Mouse (Mus musculus) telencephalon, adult 2 months (tissue): ENCODE measurements at regions not wholly inside any gene's neighbourhood (a gene's known extent, or its start where the extent isn't known, plus 50 kb on each side); places are given as distances from the start of the nearest gene placed in this dataset.
"Not testable (repeated sequence)": the region's sequence is repeated elsewhere in the genome, so short reads cannot be mapped to it uniquely, and the experiment has no call there.

Source experiments
- DNase-seq: peaks from one replicate; pipeline ENCODE4 v3.0.0-alpha.2; 2011; ENCODE audit warnings: low read depth, low spot score

DNA sequence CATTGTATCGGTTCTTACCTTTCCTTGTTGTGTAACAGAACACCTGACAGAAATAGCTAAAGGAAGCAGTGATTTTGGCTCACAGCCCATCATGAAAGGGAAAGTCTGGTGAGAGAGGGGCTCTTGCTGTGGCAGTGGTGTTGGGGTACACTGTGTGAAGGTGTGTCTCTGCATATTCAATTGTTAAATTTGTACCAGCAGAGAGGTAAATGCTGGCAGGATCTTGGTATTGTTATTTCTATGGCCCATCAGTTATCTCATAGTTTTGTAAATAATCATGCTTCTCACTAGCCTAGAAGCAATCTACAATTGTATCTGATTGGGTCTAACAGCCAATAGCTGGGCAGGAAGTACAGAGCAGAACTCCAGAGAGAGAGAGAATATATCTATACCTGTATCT is 95.7 kb downstream of the Mfap3l start:
- no peak for DNase-seq

GRCm38 (mm10) chr8:60732545-60732944 is 99.9 kb downstream of the Mfap3l start:
- no peak for DNase-seq

GRCm38 (mm10) chr8:60735961-60736360 is 103.3 kb downstream of the Mfap3l start:
- no peak for DNase-seq

DNA sequence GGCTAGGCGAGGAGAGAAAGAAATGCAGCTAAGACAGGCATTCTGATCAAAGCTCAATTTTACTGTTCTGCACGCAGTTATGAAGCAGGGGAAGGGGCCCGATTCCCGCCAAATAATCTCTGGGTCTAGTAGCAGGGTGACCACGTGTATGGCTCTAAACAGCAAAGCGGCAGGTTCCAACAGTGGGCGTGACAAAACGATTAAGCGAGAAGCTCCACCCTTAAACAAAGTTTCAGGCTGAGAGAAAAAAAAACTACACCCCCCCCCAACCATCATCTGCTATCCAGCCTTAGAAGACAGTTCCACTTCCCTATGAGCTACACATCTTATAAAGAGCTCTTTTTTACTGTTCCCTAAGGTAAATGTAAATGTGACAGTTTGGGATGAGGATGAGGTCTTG is 103.8 kb downstream of the Mfap3l start:
- no peak for DNase-seq

DNA sequence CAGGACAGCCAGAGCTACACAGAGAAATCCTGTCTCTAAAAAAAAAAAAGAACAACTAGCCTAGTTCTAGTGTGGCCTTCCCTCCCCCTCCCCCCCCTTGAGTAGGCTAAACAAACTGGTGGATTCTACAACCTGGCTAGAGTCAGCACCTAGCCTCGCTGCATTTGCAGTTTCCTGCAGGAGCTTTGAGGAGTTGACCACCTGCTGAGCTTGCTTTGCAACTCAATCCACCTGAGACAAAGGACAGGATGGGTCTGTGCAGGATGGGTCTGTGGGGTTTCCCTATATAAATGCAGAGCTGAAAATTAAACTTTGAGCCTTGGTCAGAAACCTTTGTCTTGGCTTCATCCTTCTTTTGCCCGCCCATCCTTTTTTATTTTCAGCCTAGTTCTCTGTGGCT is 104.3 kb downstream of the Mfap3l start:
- no peak for DNase-seq

GRCm38 (mm10) chr8:60737616-60738015 is 105.0 kb downstream of the Mfap3l start:
- no peak for DNase-seq

- no peak for DNase-seq
Measured at GRCm38 (mm10) chr8:60745877-60746276, 113.2 kb downstream of the Mfap3l start.

GRCm38 (mm10) chr8:60746486-60746885 is 113.9 kb downstream of the Mfap3l start:
- peak; percentile 21 for DNase-seq

- no peak for DNase-seq
Measured at GRCm38 (mm10) chr8:60755704-60756415, 123.2 kb downstream of the Mfap3l start.

GRCm38 (mm10) chr8:60763959-60764358 is 126.3 kb upstream of the Hpf1 start:
- no peak for DNase-seq

DNA sequence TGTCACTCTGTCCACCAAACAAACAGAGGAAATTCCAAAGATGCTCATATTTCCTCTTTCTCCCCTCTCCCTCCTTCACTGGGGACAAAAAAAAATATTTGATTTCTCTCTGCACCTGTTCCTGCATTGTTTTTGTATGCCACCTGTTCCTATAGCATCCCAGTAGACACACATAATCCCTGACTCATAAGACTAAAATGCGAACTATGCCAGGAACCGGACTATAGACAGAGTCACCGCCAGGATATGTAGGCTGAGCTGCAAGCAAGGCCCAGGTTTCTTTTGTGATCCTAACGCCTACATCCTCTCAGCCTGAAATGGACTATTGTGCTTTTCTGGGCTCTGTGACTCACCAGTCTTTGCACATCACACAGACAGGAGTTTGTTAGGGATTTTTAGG is 116.9 kb upstream of the Hpf1 start:
- DNase-seq: peak; percentile 94

- DNase-seq: not testable (repeated sequence)
Measured at GRCm38 (mm10) chr8:60776251-60776650, 114.0 kb upstream of the Hpf1 start.

- no peak for DNase-seq
Measured at GRCm38 (mm10) chr8:60785049-60785448, 105.2 kb upstream of the Hpf1 start.

DNA sequence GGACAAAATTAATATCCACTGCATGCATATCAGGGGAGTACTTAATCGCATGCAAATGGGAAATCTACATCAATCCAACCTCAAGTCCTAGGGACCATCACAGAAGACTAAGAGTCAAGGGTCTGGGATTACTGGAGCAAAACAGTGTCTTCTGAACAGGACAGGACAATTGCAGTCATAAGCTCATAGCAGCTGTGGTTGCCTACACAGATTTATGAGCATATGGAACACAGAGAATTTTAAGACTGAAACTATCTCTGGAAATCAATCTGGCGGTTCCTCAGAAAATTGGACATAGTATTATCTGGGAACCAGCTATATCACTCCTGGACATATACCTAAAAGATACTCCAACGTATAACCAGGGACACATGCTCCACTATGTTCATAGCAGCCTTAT is 99.8 kb upstream of the Hpf1 start:
- no peak for DNase-seq

DNA sequence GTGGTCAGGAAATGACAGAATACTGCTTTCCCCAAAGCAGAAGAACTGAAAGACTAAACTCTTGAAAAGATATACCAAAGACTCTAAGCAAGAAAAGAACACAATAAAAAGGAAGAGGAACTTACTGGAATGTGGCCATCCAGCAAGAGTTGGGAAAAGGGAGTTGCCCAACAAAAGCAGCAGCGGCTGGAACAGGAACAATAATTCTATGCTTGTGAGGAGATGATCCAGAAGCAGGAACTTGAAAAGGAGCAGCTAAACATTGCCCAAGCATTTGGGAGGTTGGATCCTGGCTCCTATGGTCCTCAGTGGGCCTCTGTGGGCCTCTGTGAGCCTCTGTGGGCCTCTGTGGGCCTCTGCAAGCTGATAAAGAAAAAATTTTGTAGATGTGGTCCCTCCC is 97.7 kb upstream of the Hpf1 start:
- DNase-seq: no peak

- no peak for DNase-seq
Measured at GRCm38 (mm10) chr8:60804787-60805186, 85.4 kb upstream of the Hpf1 start.

- no peak for DNase-seq
Measured at GRCm38 (mm10) chr8:60806772-60807171, 83.4 kb upstream of the Hpf1 start.

DNA sequence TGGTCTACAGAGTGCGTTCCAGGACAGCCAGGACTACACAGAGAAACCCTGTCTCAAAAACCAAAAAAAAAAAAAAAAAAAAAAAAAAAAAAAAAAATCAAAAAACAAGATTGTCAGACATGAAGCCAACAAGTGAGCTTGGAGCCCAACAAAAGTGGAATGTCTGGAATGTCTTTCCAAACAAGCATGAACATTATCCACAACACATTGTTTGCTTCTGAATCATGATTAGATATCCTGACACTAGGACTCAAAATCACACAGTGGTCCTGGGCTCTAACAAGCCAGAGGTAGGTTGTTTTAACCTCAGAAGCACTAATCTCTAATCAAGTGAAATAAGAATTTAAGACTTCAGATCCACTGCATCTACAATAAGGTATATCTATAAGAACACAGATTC is 80.4 kb upstream of the Hpf1 start:
- no peak for DNase-seq

GRCm38 (mm10) chr8:60810955-60811354 is 79.3 kb upstream of the Hpf1 start:
- DNase-seq: no peak

GRCm38 (mm10) chr8:60825676-60826442 is 64.4 kb upstream of the Hpf1 start:
- no peak for DNase-seq

DNA sequence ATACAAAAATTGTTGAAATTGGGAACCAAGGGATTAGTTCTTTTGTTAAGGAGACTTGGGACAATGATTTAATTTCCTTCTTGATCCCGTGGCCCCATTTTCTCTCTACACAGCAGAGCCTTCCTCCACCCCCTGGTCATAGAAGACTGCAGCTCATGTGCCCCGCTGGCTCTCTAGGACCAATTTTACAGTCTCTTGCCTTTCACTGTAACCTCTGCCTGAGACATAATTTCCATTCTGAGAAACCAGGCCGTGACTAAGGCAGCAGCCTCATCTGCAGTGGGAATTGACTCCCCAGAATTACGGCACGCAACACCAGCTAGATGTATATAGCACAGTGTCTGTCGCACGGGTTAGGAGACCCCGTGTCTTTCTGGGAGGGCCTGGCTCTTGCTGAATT is 63.0 kb upstream of the Hpf1 start:
- no peak for DNase-seq

DNA sequence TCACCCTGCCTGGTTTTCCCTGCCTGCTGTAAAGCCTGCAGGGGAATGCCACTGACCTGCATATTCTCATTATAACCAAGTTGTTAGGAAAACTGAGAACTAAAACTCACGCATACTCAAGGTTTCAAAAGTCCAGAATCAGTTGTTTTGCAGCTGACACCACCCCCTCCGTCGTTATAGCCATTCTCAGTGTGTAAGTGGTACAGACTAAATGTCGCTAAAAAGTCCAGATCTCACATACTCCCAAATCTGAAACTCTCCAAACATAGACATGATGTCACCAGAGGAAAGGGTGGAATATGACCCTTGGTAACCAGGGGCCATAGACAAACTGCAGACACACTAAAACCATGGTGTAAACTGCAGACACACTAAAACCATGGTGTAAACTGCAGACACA is 61.1 kb upstream of the Hpf1 start:
- DNase-seq: no peak

DNA sequence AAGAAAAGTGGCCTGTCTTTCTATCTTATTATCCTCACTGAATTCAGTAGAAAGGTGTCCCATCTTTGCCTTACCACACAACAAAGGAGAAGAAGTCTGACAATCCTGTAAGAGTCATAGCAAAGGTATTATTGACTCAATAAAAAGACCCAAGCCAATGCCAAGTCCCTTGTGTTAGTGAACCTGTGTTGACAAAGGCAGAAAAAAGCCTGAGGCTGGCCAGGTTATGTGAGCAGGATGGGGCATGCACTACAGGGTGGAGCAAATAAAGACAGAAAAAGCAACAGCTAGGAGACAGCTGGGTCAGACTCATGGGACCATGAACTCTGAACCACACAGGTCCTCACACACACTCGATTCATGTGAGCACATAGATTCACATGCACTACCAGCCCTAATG is 59.7 kb upstream of the Hpf1 start:
- DNase-seq: no peak
